Mouse (Mus musculus): ENCODE measurements around the gene Atg5.
A peak's percentile ranks its signal among the peaks of the same experiment; 100 is the strongest.

GRCm38 (mm10) chr10:44328347-44328746 lies 60.2 kb downstream of the Atg5 start:
- TF ChIP-seq CTCF (conservative IDR thresholded peaks at IDR 0.05; ENCODE audit: low read length) (peak; percentile 60), NANOG (IDR thresholded peaks at IDR 0.05; ENCODE audit: borderline replicate concordance, low read length) (no peak), POU5F1 (IDR thresholded peaks at IDR 0.05; ENCODE audit: borderline replicate concordance, low read length) (no peak)
